Mouse (Mus musculus): Measurements from ENCODE around the gene Ceacam19.

Ceacam19 gene

GRCm38 (mm10) chr7:19880754-19881153 lies 7.0 kb downstream of the Ceacam19 start:
- no peak for DNase-seq (ENCODE audit: low spot score)

DNA sequence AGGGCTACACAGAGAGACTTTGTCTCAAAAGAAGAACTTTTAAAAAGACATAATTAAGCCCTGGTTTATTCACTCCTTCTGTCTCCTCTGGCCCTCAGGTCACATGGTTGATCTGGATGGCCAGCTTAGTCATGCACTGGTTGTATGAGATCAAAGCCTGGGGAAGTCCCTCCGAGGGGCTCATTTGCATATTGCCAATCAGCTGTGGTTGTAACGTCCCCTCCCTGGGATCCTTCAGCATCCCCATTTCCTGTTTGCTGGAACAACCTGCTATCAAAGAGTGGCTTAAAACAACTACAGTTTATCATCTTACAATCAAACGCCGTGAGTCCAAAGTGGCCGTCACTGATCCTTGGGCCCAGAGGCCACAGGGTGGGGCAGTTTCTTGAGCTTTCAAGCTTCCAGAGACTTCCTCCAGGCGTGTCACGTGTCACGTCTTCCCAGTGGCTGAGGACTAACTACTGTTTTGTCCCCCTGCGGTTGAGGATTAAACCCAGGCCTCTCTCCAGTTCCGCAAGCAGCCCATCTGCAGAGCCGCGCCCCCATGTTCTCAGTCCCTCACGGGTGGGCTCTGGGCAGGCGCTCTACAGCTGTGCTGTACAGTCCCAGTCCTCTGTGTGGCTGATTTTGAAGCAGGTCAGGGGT lies 10.9 kb downstream of the Ceacam19 start:
- no peak for DNase-seq (ENCODE audit: low spot score)

- peak; percentile 32 for DNase-seq (ENCODE audit: low spot score)
Observed at GRCm38 (mm10) chr7:19875948-19876682, 11.7 kb downstream of the Ceacam19 start.

GRCm38 (mm10) chr7:19871943-19872601 lies 15.7 kb downstream of the Ceacam19 start:
- DNase-seq (ENCODE audit: low spot score), result no peak

DNA sequence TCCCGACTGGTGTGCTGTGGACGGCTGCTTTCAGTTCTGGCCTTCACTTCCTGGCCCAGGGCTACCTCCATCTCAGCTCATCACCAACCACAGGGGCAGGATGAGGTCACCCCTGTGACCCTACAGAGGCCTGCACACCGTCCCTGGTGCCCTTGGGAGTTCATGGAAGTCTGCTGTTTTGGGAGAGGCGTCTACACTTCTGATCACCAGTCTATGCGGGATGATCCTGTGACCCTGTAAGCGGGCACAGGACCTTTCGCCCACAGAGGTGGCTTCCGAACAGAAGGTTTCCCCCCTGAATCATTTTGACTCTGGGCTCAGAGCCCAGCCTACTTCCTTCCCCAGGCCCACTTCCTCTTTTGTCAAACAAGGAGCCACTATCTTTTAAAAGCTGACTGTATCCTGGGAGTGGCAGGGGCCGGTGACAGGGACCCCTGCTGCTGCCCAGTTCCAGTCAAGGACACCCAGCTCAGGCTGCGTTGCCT lies 16.6 kb downstream of the Ceacam19 start:
- DNase-seq (ENCODE audit: low spot score), result no peak

DNA sequence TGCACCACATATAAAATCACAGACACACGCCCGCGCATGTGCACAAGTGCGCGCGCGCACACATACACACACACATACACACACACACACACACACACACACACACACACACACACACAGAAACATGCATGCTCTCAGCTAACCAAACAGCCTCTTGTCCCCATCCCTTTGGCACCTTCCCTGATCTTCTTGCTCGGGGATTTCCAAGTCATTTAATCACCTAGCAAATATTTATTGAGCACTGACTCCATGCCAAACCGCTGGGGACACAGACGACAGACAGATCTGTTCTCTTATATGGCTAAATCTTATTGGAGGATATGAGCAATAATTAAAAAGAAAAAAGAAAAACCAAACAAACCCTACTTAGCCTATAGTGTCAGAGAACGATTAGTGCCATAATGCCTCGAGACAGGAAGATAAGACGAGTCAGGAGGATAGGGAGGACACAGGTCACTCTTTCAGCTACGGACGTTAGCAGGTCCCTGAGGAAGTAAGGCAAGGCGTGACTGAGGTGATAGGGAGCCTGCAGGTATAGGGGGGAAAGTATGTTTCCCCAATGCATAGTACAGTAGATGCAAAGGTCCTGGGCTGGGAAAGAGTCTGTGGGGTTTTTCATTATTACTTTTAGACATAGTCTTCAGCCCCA lies 19.9 kb downstream of the Ceacam19 start:
- DNase-seq (ENCODE audit: low spot score), result no peak

DNA sequence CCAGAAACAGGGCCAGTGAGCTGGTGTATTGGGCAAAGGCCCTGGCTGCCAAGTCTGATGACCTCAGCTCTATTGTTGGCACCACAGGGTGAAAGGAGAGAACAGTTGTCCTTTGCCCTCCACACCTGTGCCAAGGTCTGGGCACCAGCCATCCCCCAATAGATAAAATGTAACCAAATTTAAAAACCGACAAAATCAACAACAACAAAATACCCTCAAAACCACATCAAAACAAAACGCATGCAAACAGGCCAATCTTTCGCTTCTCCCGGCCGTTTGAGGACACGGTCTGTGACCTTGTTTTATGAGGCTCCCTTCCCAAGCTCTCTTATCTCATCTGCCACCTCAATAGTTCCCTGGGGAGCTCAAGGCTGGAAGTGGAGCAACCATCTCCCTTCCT lies 21.3 kb downstream of the Ceacam19 start:
- no peak for DNase-seq (ENCODE audit: low spot score)

- DNase-seq (ENCODE audit: low spot score), result no peak
Observed at GRCm38 (mm10) chr7:19865246-19866036, 22.3 kb downstream of the Ceacam19 start.

DNA sequence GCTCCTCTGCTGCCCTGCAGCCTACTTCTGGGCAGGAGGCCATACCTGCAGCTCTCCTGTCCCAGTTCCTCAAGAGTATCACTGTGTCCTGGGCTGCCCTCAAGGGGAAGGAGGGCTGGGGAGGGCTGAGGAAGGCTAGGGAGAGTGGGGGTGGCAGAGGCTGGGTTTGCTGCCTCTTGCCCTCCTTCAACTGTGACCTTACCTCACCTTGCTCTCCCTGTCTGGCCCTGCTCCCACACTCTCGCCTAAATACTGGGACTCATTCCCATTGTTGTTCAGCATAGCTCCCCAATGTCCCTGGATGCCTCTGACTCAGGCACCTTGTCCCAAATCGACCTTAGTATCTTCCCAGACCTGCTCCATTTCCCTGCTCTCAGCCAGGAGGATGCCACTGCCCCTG lies 23.5 kb downstream of the Ceacam19 start:
- no peak for DNase-seq (ENCODE audit: low spot score)

GRCm38 (mm10) chr7:19861199-19861598 lies 26.6 kb downstream of the Ceacam19 start, which contains the start of gene Ceacam16:
Ceacam16 (minus strand) TSS chr7:19861299.
- DNase-seq (ENCODE audit: low spot score), result no peak

- DNase-seq (ENCODE audit: low spot score), result no peak
Observed at GRCm38 (mm10) chr7:19859740-19860139, 28.0 kb downstream of the Ceacam19 start.

DNA sequence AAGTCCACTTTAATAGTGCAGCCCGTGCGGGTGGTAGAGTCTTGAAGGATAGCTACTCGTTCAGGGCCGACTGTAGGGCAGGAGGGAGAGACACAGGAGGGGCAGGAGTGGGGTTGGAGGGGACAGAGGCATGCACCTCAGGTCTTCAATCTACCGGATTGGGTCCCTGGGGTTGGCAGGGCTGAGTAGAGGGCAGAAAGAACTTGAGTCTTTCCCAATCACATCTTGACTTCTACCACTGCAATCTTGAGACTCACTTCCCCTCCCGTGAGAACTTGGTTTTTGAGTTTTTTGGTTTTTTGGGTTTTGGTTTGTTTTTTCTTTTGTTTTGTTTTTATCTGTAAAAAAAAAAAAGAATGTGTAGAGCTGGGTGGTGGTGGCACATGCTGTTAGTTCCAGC lies 31.5 kb downstream of the Ceacam19 start:
- DNase-seq (ENCODE audit: low spot score), result no peak

DNA sequence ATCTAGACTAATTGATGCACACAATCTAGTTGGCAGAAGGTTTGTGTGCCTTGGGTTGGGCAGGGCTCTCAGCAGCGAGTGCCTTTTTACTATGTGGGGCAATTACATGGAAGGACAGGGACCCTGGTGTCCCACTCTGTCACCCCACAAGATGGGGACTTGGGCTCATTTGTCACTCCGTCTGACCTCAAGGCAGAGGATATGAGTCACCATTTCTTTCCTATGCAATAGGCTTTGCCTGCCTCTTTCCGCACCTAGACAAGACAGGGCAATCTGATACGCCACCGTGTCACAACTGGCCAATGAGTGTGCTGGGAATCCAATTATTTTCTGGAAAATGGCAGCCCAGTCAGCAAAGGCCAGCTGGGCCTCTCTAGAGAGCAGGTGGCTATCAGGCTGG lies 32.1 kb downstream of the Ceacam19 start:
- DNase-seq (ENCODE audit: low spot score), result no peak

DNA sequence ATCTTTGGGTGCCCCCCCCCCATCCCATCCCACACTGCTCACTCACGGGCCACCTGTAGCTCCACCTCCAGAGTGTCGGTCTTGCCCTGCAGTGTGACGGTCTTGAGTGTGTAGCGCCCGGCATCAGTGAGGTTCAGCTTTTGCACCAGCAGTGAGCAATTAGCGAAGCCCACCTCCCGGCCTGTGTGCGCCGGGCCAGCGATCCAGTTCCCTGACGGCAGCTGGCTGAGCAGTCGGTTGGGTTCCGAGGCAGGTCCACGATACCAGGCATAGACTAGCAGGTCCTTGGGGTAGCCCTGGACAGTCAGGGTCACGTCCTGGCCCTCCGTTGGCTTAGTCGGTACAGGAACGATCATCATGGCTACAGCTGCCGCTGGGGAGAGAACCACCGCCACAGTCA lies 34.2 kb downstream of the Ceacam19 start:
- no peak for DNase-seq (ENCODE audit: low spot score)

DNA sequence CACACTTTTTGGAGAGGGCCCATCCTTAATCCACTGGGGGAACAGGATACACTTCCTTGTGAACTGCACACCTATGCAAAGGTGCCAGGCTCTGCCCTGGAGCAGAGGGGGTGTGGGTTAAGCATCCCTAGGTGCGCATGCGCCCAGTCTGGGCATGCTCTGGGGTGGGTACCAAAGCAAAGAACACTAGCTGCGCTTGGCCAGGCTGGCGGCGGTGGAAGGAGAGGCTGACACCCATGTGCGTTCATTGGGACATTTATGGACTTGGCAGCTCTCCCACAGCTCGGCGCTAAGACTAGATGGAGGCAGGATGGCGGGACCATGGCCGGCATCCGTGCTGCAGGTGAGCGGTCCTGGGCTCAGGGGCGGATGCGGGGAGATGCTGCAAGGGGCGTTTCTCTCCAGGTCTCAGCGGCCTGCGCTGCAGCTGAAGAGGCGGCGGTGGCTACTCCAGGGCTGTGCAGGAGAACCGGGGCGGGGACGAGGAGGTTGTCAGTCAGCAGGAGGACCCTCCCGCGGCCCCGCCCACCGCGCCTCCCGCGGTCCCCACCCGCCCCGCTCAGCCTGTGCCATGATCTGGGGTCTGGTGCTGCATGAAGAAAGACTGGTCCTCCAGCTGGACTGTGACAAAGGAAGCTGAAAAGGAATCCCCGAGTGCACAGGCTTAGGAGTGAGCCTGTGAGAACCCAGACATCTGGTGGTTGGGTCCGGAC lies 35.8 kb downstream of the Ceacam19 start, which contains the start of gene Gm19345:
Gene Gm19345 (plus strand): TSS at position 146 of the 713 bp plus-strand sequence.
- DNase-seq (ENCODE audit: low spot score), result no peak

DNA sequence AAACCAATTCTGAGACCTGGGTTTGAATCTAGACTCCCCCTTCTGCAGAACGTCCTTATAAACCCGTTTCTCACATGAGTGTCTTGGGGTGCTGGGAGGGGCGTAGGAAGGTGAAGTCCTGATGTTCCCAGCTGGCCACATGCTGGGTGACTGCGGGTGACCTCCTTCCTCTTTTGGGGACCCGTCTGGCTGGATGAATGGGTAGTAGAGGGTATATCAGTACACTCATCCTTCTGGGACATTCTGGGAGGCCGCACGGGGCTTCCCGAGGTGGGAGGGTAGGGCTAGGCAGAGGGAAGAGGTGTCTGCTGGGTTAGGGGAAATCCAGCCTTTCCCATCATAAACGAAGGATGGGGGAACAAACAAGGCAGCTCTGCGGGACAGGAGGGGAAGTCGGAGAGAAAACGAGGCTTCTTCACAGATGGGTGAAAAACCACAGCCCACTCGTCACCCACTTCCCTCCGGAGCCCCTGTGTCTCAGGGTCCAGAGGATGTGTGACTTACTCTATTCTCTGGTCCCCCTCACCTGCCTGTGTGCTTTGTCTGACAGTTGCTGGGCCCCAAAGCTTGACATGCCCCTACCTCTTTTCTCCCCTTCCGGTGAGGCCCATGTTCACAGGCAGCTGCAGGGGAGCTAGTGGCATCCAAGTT lies 43.1 kb downstream of the Ceacam19 start:
- no peak for DNase-seq (ENCODE audit: low spot score)

GRCm38 (mm10) chr7:19843561-19843960 lies 44.2 kb downstream of the Ceacam19 start:
- DNase-seq (ENCODE audit: low spot score), result no peak

DNA sequence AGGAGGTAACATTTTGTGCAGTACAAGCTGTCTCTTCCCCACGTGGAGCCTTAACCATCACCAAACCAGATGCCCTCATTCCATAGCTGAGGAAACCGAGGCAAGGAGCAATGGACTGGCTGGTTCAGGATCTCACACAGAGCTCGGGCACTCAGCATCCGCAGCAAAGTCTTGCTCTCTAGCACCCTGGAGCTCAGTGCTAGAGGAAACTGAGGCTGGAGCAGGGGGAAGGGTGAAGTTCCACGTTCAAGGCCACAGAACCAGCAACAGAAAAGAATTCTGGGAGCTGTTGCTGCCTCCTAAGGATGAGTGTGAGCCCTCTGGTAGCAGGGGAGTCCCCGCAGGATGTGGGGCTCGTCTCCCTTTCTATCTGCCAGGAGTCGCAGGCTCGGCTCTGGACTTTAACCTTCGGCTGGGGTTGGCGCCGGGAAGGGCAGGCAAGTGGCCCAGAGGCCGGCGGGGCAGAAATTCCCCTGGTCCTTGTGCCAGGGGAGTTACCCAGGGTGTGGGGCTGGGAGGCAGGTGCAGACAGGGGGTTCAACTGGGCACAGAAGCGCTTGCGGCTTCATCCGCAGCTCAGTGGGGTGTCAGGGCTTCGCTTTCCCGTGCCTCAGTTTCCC lies 44.8 kb downstream of the Ceacam19 start:
- DNase-seq (ENCODE audit: low spot score), result no peak

- DNase-seq (ENCODE audit: low spot score), result no peak
Observed at GRCm38 (mm10) chr7:19841686-19842413, 45.9 kb downstream of the Ceacam19 start.

Data from left cerebral cortex, adult 11 months (tissue).